ENCODE assay signal across 8 mouse cellular contexts in the genomic region with DNA sequence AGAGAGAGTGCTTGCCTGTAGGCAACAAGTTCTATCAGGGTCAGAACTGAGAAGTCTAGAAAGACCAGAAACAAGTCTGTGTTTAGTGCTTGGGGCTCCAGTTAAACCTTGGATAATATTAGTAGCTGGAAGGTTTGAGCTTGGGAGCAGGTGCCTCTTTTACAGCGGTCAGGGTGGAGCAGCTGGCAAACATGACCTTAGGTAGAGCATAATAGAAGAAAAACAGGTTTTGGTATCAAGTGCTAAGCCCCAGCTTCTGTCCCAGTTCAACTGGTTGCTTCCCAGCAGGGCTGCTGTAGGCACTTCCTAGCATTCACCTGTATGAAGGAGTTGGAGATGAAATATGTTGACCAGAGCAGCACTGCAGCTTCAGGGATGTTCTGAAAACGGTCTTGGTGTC. TPM values are rescaled to one million over a fixed set of nuclear protein-coding genes. Genes with fewer than 3 reads are reported as not detected.
A peak's percentile ranks its signal among the peaks of the same experiment; 100 is the strongest.
DNase-seq lines count a peak whose midpoint lies in the region; ATAC-seq and TF ChIP-seq lines count a peak whose summit lies in the region.

No protein-coding gene starts in this region.

- no peak for DNase-seq in kidney, adult 2 months
- no peak for DNase-seq in intestine, embryonic 14.5 days (ENCODE audit: low spot score)
- DNase-seq in lung, postnatal 4 days = peak; percentile 22 to 47
- no peak for DNase-seq in adrenal gland, postnatal 14 days
- DNase-seq in yolk sac, embryonic 10.5 days (ENCODE audit: low spot score) = no peak
- no peak for DNase-seq in layer of hippocampus, adult 11-12 months (ENCODE audit: low spot score)

- TF ChIP-seq POLR2A in kidney, adult 2 months (IDR thresholded peaks at IDR 0.05; ENCODE audit: low read depth, low read length) = no peak

- no peaks in the 10 kb centered on the region for H3K27me3 ChIP-seq in kidney, embryonic 15.5 days
- H3K27me3 ChIP-seq in kidney, adult 2 months (replicated peaks; ENCODE audit: control insufficient read depth, insufficient read depth, low read length) = no peaks in the 10 kb centered on the region
- H3K27me3 ChIP-seq in embryonic facial prominence, embryonic 12.5 days = no peaks in the 10 kb centered on the region
- no peaks in the 10 kb centered on the region for H3K27me3 ChIP-seq in intestine, embryonic 14.5 days (replicated peaks; ENCODE audit: control insufficient read depth, insufficient read depth, low read length)

- 61% methylated on average over 2 of the region's 2 CpGs for WGBS in kidney, embryonic 15.5 days
- 74% methylated on average over 2 of the region's 2 CpGs for WGBS in kidney, adult 2 months
- WGBS in embryonic facial prominence, embryonic 12.5 days = 51% methylated on average over 2 of the region's 2 CpGs
- 43% methylated on average over 2 of the region's 2 CpGs for WGBS in intestine, embryonic 14.5 days

- TF ChIP-seq CTCF in kidney, adult 2 months (conservative IDR thresholded peaks at IDR 0.05; ENCODE audit: insufficient read depth, insufficient read length, low read depth, low read length) = no peak

- H3K36me3 ChIP-seq in kidney, embryonic 15.5 days = peaks cover 10% of the 10 kb centered on the region; the same call in 1 of the 2 replicates
- H3K36me3 ChIP-seq in kidney, adult 2 months (ENCODE audit: control insufficient read depth, insufficient read depth, low read length) = no peaks in the 10 kb centered on the region
- H3K36me3 ChIP-seq in embryonic facial prominence, embryonic 12.5 days = no peaks in the 10 kb centered on the region
- H3K36me3 ChIP-seq in intestine, embryonic 14.5 days (ENCODE audit: control insufficient read depth, insufficient read depth, low read length) = peaks cover 10% of the 10 kb centered on the region; the same call in 1 of the 2 replicates

- H3K27ac ChIP-seq in kidney, embryonic 15.5 days = peak overlapping the region; percentile 74; the same call in 1 of the 2 replicates
- no peak overlapping the region for H3K27ac ChIP-seq in kidney, adult 2 months (ENCODE audit: insufficient read depth, low read depth, low read length)
- no peak overlapping the region for H3K27ac ChIP-seq in embryonic facial prominence, embryonic 12.5 days
- H3K27ac ChIP-seq in intestine, embryonic 14.5 days (ENCODE audit: low read depth) = peak overlapping the region; percentile 92

- peak overlapping the region; percentile 86 for H3K4me2 ChIP-seq in kidney, embryonic 15.5 days
- H3K4me2 ChIP-seq in embryonic facial prominence, embryonic 12.5 days (replicated peaks) = peak overlapping the region; percentile 79; the same call in 1 of the 2 replicates
- peak overlapping the region; percentile 81 for H3K4me2 ChIP-seq in intestine, embryonic 14.5 days (ENCODE audit: low read length)

- ATAC-seq in kidney, embryonic 15.5 days (replicated peaks; ENCODE audit: low FRiP score) = peak; percentile 9; the same call in 1 of the 2 replicates
- no peak for ATAC-seq in embryonic facial prominence, embryonic 12.5 days (ENCODE audit: insufficient number of reproducible peaks, insufficient read depth, low FRiP score, low TSS enrichment)
- ATAC-seq in intestine, embryonic 14.5 days (replicated peaks; ENCODE audit: low FRiP score, low TSS enrichment, low read depth) = peak; percentile 56

- peak overlapping the region; percentile 82; the same call in 1 of the 2 replicates for H3K4me3 ChIP-seq in kidney, embryonic 15.5 days (replicated peaks)
- H3K4me3 ChIP-seq in kidney, adult 2 months (ENCODE audit: insufficient read depth, low read depth, low read length) = no peak overlapping the region
- no peak overlapping the region for H3K4me3 ChIP-seq in embryonic facial prominence, embryonic 12.5 days
- H3K4me3 ChIP-seq in intestine, embryonic 14.5 days (ENCODE audit: low read depth, low read length) = peak overlapping the region; percentile 85

- H3K4me1 ChIP-seq in kidney, embryonic 15.5 days = peaks cover 18% of the 10 kb centered on the region
- peaks cover 14% of the 10 kb centered on the region; the same call in 1 of the 2 replicates for H3K4me1 ChIP-seq in kidney, adult 2 months (ENCODE audit: control insufficient read depth, insufficient read depth, low read length)
- peaks cover 10% of the 10 kb centered on the region for H3K4me1 ChIP-seq in embryonic facial prominence, embryonic 12.5 days
- peaks cover 9% of the 10 kb centered on the region; the same call in 1 of the 2 replicates for H3K4me1 ChIP-seq in intestine, embryonic 14.5 days (replicated peaks; ENCODE audit: control insufficient read depth, insufficient read depth, low read length)

- H3K9me3 ChIP-seq in kidney, embryonic 15.5 days (replicated peaks) = no peaks in the 10 kb centered on the region
- H3K9me3 ChIP-seq in embryonic facial prominence, embryonic 12.5 days = no peaks in the 10 kb centered on the region
- no peaks in the 10 kb centered on the region for H3K9me3 ChIP-seq in intestine, embryonic 14.5 days (ENCODE audit: control insufficient read depth, low read length)

- no peak overlapping the region for H3K9ac ChIP-seq in kidney, embryonic 15.5 days
- no peak overlapping the region for H3K9ac ChIP-seq in embryonic facial prominence, embryonic 12.5 days
- peak overlapping the region; percentile 56; the same call in 1 of the 2 replicates for H3K9ac ChIP-seq in intestine, embryonic 14.5 days (ENCODE audit: low read length)

RNA-seq across cellular contexts. Expression of a gene that starts 0.8 kb away (rescaled TPM):
- 35.7 and 36.3 TPM in 2 replicates for polyA plus RNA-seq in kidney, embryonic 15.5 days (2015; fragmentation: Nextera tagmentation; extraction: Ambion mirVana)
- polyA plus RNA-seq in kidney, adult 2 months (2012; rRNA removed) = 21.4 and 26.5 TPM in 2 replicates
- 43.2 and 43.3 TPM in 2 replicates for polyA plus RNA-seq in embryonic facial prominence, embryonic 12.5 days (2016; fragmentation: Nextera tagmentation; extraction: Ambion mirVana)
- polyA plus RNA-seq in intestine, embryonic 14.5 days (2014; fragmentation: Nextera tagmentation; extraction: Ambion mirVana) = 53.5 and 54.6 TPM in 2 replicates
- 19.9 and 25.2 TPM in 2 replicates for total RNA-seq in adrenal gland, postnatal 14 days (2021)

Comparison
In these comparisons a context has a peak if more than half of its experiments do, and no peak if none do; other contexts are left out.
1. H3K27ac ChIP-seq: peak in kidney, embryonic 15.5 days (single experiment) and intestine, embryonic 14.5 days (single experiment); none in kidney, adult 2 months (single experiment) and embryonic facial prominence, embryonic 12.5 days (single experiment).
2. H3K4me3 ChIP-seq: peak in kidney, embryonic 15.5 days (single experiment) and intestine, embryonic 14.5 days (single experiment); none in kidney, adult 2 months (single experiment) and embryonic facial prominence, embryonic 12.5 days (single experiment).
3. DNase-seq: peak in lung, postnatal 4 days (2 of 2); none in kidney, adult 2 months (single experiment), intestine, embryonic 14.5 days (single experiment), adrenal gland, postnatal 14 days (single experiment), yolk sac, embryonic 10.5 days (single experiment) and layer of hippocampus, adult 11-12 months (single experiment).
4. Peak in every context shown above with its lines, with median percentiles within 50 percentile points of each other: H3K4me2 ChIP-seq.